Mouse (Mus musculus) liver, embryonic 14.5 days (tissue): Measurements from ENCODE around the gene Bub3. TPM values are rescaled to one million over a fixed set of nuclear protein-coding genes. Genes with fewer than 3 reads are reported as not detected.

Experiments
- ATAC-seq: fragments of 200-750 bp; cut with Nextera tagmentation; 2 replicates; pipeline ENCODE4 v1.8.0; 2017; ENCODE audit warnings: moderate number of reproducible peaks, mild to moderate bottlenecking, moderate library complexity; ENCODE audit not compliant: insufficient read depth
- DNase-seq, 3 experiments: peaks; one replicate each; pipeline ENCODE4 v3.0.0-alpha.2; 2012 to 2013; ENCODE audit warnings: low read depth in 3 of 3, low spot score in 3 of 3
- H3K27ac ChIP-seq: fragments of 300-500 bp; sonication (generic); 2 replicates; pipeline ENCODE4 v1.5.1; 2014; ENCODE audit warnings: moderate library complexity, mild to moderate bottlenecking, control low read depth, inconsistent platforms
- H3K27me3 ChIP-seq: fragments of 300-500 bp; sonication (generic); 2 replicates; pipeline ENCODE4 v1.6.1; 2014; ENCODE audit warnings: mild to moderate bottlenecking, low read length, moderate library complexity; ENCODE audit not compliant: control insufficient read depth, insufficient read depth
- H3K36me3 ChIP-seq: fragments of 300-500 bp; sonication (generic); replicated peaks from 2 replicates; pipeline ENCODE4 v1.6.1; 2014; ENCODE audit warnings: low read depth; ENCODE audit not compliant: control insufficient read depth, insufficient read depth
- H3K4me1 ChIP-seq, 2 experiments: fragments of 200-500 bp in 1 of 2; fragments of 300-500 bp in 1 of 2; sonication (generic) in 1 of 2; replicated peaks; 2 replicates each; pipeline ENCODE4 v1.6.1; 2012 to 2014; ENCODE audit warnings: antibody characterized with exemption in 1 of 2, inconsistent platforms in 1 of 2, low read length in 1 of 2; ENCODE audit not compliant: control insufficient read depth in 2 of 2, insufficient read depth in 2 of 2
- H3K4me2 ChIP-seq: fragments of 300-500 bp; sonication (generic); 2 replicates; pipeline ENCODE4 v1.6.1; 2014; ENCODE audit warnings: low read depth, mild to moderate bottlenecking, control low read depth, moderate library complexity
- H3K4me3 ChIP-seq, 2 experiments: fragments of 200-500 bp in 1 of 2; fragments of 300-500 bp in 1 of 2; sonication (generic) in 1 of 2; 2 replicates each; pipeline ENCODE4 v1.5.1; 2012 to 2014; ENCODE audit warnings: low read depth in 2 of 2, low read length in 2 of 2, mild to moderate bottlenecking in 2 of 2, control low read depth in 1 of 2, inconsistent platforms in 1 of 2, moderate library complexity in 1 of 2; ENCODE audit not compliant: insufficient read depth in 1 of 2
- H3K9ac ChIP-seq: fragments of 300-500 bp; sonication (generic); replicated peaks from 2 replicates; pipeline ENCODE4 v1.6.1; 2014; ENCODE audit warnings: mild to moderate bottlenecking, control low read depth, moderate library complexity
- H3K9me3 ChIP-seq: fragments of 300-500 bp; sonication (generic); 2 replicates; pipeline ENCODE4 v1.6.1; 2016; ENCODE audit warnings: low read length, mixed read lengths; ENCODE audit not compliant: control insufficient read depth
- CTCF ChIP-seq: IDR thresholded peaks from 2 replicates; pipeline ENCODE4 v1.5.1; 2016; ENCODE audit warnings: antibody characterized with exemption, low read depth, control low read depth
- EP300 ChIP-seq: IDR thresholded peaks from 2 replicates; pipeline ENCODE4 v1.6.1; 2016; ENCODE audit warnings: antibody characterized with exemption, low read depth
- WGBS: fragments of 180-500 bp; shearing (Covaris S2); extraction: QIAGEN DNeasy Blood & Tissue Kit; methylation state at CpG from one replicate; pipeline ENCODE4 v1.1.7; 2014; ENCODE audit not compliant: insufficient replicate concordance; 5-methylcytosine and 5-hydroxymethylcytosine counted together
- polyA plus RNA-seq, 2 experiments: library from polyadenylated mRNA; depleted of rRNA in 1 of 2; stranded (reverse) in 1 of 2; unstranded in 1 of 2; fragments of >200 nt; fragmentation: Nextera tagmentation in 1 of 2; extraction: Ambion mirVana in 1 of 2; gene quantifications; 2 replicates each; pipeline versions ENCODE4 v1.2.1 to v1.2.3; 2012 to 2014

Gene Bub3
- polyA plus RNA-seq, 2 experiments, result 84.4 to 105 TPM

DNA sequence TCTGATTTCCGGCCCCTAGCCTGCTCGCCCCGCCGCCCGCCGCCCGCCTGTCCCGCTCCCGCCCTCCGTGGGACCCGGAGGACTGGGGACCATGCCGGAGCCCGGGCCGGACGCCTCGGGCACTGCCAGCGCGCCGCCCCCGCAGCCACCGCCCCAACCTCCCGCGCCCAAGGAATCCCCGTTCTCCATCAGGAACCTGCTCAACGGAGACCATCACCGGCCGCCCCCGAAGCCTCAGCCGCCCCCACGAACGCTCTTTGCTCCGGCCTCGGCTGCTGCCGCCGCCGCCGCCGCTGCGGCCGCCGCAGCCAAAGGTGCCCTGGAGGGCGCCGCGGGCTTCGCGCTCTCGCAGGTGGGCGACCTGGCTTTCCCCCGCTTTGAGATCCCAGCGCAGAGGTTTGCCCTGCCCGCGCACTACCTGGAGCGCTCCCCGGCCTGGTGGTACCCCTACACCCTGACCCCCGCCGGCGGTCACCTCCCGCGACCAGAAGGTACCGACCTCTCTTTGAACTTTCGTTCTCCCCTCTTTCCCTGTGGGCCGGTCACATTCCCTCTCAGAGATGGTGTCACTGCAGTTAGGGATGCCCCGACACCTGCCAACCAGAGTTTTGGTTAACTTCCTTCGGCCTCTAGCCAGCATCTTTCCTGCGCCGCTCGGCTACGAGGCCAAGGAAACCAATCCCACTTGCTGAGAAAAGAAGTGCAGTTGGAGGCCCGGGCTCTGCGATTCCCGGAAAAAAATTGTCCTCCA, 17.0 kb upstream of the Bub3 start:
- Histone ChIP-seq H3K9ac (no peak overlapping the region), H3K27me3 (peaks cover 85% of the 10 kb centered on the region), H3K4me3 (peak overlapping the region in 1 of 2 experiments; percentile 26; a peak in 2 of 4 replicates), H3K4me2 (peak overlapping the region; percentile 31; the same call in 1 of the 2 replicates), H3K27ac (no peak overlapping the region), H3K4me1 (no peaks in the 10 kb centered on the region), H3K36me3 (no peaks in the 10 kb centered on the region), H3K9me3 (no peaks in the 10 kb centered on the region)
- ATAC-seq (no peak), DNase-seq (no peak)
- WGBS, result 1% methylated on average over 69 of the region's 71 CpGs
- no peak for TF ChIP-seq EP300
- no peak for TF ChIP-seq CTCF

DNA sequence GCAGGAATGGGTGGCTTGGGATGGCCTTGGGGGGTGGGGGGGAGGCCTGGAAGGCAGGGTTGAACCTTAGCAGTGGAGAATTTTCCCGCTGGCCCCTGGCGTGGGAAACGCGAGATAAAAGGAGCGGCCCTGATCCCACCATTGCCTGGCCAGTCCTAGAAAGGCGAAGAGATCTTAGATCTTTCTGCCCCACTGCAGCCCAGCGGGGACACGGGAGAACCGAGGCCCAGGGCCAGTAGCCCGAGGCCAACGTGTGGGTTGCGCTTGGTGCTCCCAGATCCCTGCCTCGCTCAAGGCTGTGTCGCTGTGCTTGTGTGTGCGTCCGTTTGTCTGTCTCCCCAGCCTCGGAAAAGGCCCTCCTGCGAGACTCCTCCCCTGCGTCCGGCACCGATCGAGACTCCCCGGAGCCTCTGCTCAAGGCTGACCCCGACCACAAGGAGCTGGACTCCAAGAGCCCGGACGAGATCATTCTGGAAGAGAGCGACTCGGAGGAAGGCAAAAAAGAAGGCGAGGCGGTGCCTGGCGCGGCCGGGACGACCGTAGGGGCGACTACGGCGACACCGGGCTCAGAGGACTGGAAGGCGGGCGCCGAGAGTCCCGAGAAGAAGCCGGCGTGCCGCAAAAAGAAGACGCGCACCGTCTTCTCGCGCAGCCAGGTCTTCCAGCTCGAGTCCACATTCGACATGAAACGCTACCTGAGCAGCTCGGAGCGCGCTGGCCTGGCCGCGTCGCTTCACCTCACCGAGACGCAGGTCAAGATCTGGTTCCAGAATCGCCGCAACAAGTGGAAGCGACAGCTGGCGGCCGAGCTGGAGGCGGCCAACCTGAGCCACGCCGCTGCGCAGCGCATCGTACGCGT, 16.2 kb upstream of the Bub3 start:
- no peaks in the 10 kb centered on the region for H3K36me3 ChIP-seq
- no peak overlapping the region for H3K27ac ChIP-seq
- ATAC-seq (no peak), DNase-seq (no peak)
- no peak overlapping the region for H3K9ac ChIP-seq
- H3K4me1 ChIP-seq, result no peaks in the 10 kb centered on the region
- no peaks in the 10 kb centered on the region for H3K9me3 ChIP-seq
- H3K4me3 ChIP-seq, result peak overlapping the region in 1 of 2 experiments; percentile 26; a peak in 1 of 4 replicates
- under 1% methylated on average over 67 of the region's 75 CpGs for WGBS
- H3K27me3 ChIP-seq, result peaks cover 89% of the 10 kb centered on the region
- no peak for TF ChIP-seq CTCF
- TF ChIP-seq EP300, result no peak
- H3K4me2 ChIP-seq, result 0 out of 2 replicates have a peak overlapping the region, but pooled peaks have one; percentile 31

DNA sequence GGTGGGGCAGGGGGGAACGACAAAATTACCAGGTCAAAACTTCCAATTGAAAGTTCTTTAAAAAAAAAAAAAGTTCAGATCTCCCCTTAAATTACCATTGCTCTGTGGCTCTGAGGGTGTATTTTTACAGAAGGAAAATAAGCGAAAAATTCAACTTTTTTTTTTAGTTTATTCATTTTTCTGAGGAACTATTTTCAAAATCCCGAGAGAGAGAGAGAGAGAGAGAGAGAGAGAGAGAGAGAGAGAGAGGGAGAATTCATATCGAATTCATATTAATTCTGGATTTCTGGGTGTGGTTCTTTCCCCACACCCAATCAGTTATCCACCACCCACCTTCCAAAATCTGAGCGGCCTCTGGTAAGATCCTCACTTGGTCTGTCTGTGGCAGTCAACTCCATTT, 15.2 kb upstream of the Bub3 start:
- TF ChIP-seq EP300 (no peak), CTCF (no peak)
- H3K4me1 ChIP-seq, result no peaks in the 10 kb centered on the region
- no peaks in the 10 kb centered on the region for H3K9me3 ChIP-seq
- no peak overlapping the region for H3K27ac ChIP-seq
- WGBS, result 1% methylated on average over 5 of the region's 5 CpGs
- no peak overlapping the region for H3K4me2 ChIP-seq
- no peak overlapping the region for H3K4me3 ChIP-seq
- no peaks in the 10 kb centered on the region for H3K36me3 ChIP-seq
- peaks cover 98% of the 10 kb centered on the region for H3K27me3 ChIP-seq
- DNase-seq, result no peak
- ATAC-seq, result no peak
- no peak overlapping the region for H3K9ac ChIP-seq

DNA sequence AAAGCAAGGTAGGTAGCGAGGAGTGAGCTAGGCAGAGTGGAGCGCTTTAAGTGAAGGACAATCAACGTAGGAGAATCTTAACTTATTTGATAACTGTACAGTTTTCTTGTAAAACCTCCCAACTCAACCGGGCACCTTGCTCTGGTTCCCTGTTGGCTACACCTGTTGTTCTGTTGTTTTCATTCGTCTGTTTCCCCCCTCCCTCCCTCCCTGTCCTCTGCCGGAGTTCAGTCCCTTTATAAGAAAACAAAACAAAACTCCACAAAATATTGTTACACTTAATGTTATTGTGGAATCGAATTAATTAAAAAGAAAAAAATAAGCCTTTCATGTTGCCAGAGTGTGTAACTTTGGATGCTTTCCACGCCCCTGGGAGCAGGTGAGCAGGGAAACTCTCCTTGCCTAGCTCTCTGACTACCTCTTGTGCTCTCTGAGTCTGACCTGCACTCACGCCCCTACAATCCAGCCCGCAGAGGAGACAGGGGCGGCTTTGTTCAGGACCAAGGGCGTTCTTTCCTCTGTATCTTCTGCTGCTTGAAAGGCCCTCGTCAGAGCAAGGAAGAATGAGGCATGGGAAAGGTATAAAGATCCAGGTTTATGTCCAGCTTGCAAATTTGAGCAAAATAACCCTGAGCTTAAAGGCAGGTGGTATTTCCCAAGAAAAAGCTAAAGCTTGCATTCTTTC, 14.2 kb upstream of the Bub3 start:
- Histone ChIP-seq H3K4me1 (no peaks in the 10 kb centered on the region), H3K27me3 (peaks cover 99% of the 10 kb centered on the region), H3K9ac (no peak overlapping the region), H3K27ac (no peak overlapping the region), H3K36me3 (no peaks in the 10 kb centered on the region), H3K4me2 (no peak overlapping the region), H3K4me3 (no peak overlapping the region), H3K9me3 (no peaks in the 10 kb centered on the region)
- no peak for DNase-seq
- no peak for ATAC-seq
- WGBS, result 3% methylated on average over 13 of the region's 13 CpGs
- no peak for TF ChIP-seq EP300
- no peak for TF ChIP-seq CTCF
